Mouse (Mus musculus) MEL-GATA-1-ER (cell line): ENCODE results near the gene Caprin1.

Source experiments
- DNase-seq: peaks from one replicate; pipeline ENCODE4 v3.0.0-alpha.2; 2012; ENCODE audit warnings: low read depth; ENCODE audit errors: extremely low read depth

Caprin1 gene

GRCm38 (mm10) chr2:103731423-103731822 lies 66.0 kb downstream of the Caprin1 start:
- DNase-seq = no peak

- DNase-seq = no peak
Observed at GRCm38 (mm10) chr2:103730999-103731398, 66.5 kb downstream of the Caprin1 start.

- no peak for DNase-seq
Observed at GRCm38 (mm10) chr2:103728027-103728540, 69.4 kb downstream of the Caprin1 start.

- DNase-seq = no peak
Observed at GRCm38 (mm10) chr2:103724521-103724920, 72.9 kb downstream of the Caprin1 start.

GRCm38 (mm10) chr2:103719292-103719646 lies 78.2 kb downstream of the Caprin1 start:
- DNase-seq = no peak

GRCm38 (mm10) chr2:103718594-103719291 lies 78.7 kb downstream of the Caprin1 start:
- DNase-seq = peak; percentile 20

GRCm38 (mm10) chr2:103714412-103714811 lies 83.0 kb downstream of the Caprin1 start:
- DNase-seq = no peak

- DNase-seq = no peak
Observed at GRCm38 (mm10) chr2:103713831-103714230, 83.6 kb downstream of the Caprin1 start.
